Mouse (Mus musculus) liver, embryonic 16.5 days (tissue): ENCODE results near the gene Cenpv. TPM values are rescaled to one million over a fixed set of nuclear protein-coding genes. Genes with fewer than 3 reads are reported as not detected.

Experiments
- ATAC-seq: fragments of 200-750 bp; cut with Nextera tagmentation; 2 replicates; pipeline ENCODE4 v1.8.0; 2017; ENCODE audit warnings: low read depth, mild to moderate bottlenecking, moderate number of reproducible peaks, moderate library complexity
- H3K27ac ChIP-seq: fragments of 300-500 bp; sonication (generic); 2 replicates; pipeline ENCODE4 v1.5.1; 2014; ENCODE audit warnings: mild to moderate bottlenecking, low read length
- H3K27me3 ChIP-seq: fragments of 300-500 bp; sonication (generic); 2 replicates; pipeline ENCODE4 v1.6.1; 2014; ENCODE audit warnings: low read depth, low read length, mixed read lengths; ENCODE audit not compliant: control insufficient read depth, insufficient read depth
- H3K36me3 ChIP-seq: fragments of 300-500 bp; sonication (generic); 2 replicates; pipeline ENCODE4 v1.6.1; 2014; ENCODE audit warnings: mild to moderate bottlenecking; ENCODE audit not compliant: control insufficient read depth, insufficient read depth
- H3K4me1 ChIP-seq: fragments of 300-500 bp; sonication (generic); 2 replicates; pipeline ENCODE4 v1.6.1; 2014; ENCODE audit warnings: low read depth, low read length, mixed read lengths; ENCODE audit not compliant: control insufficient read depth
- H3K4me2 ChIP-seq: fragments of 300-500 bp; sonication (generic); 2 replicates; pipeline ENCODE4 v1.6.1; 2014; ENCODE audit warnings: low read depth, low read length, mixed read lengths
- H3K4me3 ChIP-seq: fragments of 300-500 bp; sonication (generic); 2 replicates; pipeline ENCODE4 v1.5.1; 2014; ENCODE audit warnings: low read depth, mild to moderate bottlenecking, low read length
- H3K9ac ChIP-seq: fragments of 300-500 bp; sonication (generic); 2 replicates; pipeline ENCODE4 v1.6.1; 2014; ENCODE audit warnings: low read depth, low read length
- H3K9me3 ChIP-seq: fragments of 300-500 bp; sonication (generic); replicated peaks from 2 replicates; pipeline ENCODE4 v1.6.1; 2016; ENCODE audit warnings: low read length; ENCODE audit not compliant: control insufficient read depth
- WGBS: fragments of 180-500 bp; shearing (Covaris S2); extraction: QIAGEN DNeasy Blood & Tissue Kit; methylation state at CpG from one replicate; pipeline ENCODE4 v1.1.7; 2014; ENCODE audit not compliant: insufficient replicate concordance; 5-methylcytosine and 5-hydroxymethylcytosine counted together
- polyA plus RNA-seq: library from polyadenylated mRNA; unstranded; fragments of >200 nt; fragmentation: Nextera tagmentation; extraction: Ambion mirVana; gene quantifications from 2 replicates; pipeline ENCODE4 v1.2.1, GENCODE M21; 2015

Gene Cenpv
- polyA plus RNA-seq, 1 experiment from 2014 or later = 7.2 TPM

DNA sequence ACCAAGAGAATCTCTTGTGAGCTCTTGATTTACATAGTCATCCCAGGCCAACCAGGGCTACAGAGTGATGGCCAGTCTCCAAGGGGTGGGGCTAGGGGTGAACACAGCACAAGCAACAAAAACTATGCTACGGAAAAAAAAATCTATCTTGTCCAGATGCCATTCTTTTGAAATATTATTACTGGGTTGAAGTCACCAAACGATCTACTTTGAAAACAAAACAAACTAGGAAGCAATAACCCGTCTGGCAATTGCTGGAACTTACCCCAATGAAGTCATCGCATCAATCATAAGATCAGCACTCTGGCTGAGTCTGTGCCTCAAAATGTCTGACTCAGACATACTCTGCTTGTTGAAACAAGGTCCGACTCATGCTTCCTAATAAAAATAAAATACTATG is 10.7 kb upstream of the Cenpv start:
- Histone ChIP-seq H3K4me2 (peak overlapping the region; percentile 93), H3K27me3 (no peaks in the 10 kb centered on the region), H3K9me3 (no peaks in the 10 kb centered on the region), H3K9ac (peak overlapping the region; percentile 90), H3K4me1 (peaks cover 25% of the 10 kb centered on the region), H3K27ac (peak overlapping the region; percentile 97), H3K4me3 (peak overlapping the region; percentile 78), H3K36me3 (peaks cover 19% of the 10 kb centered on the region)
- ATAC-seq = peak; percentile 32; the same call in 1 of the 2 replicates
- WGBS = 16% methylated on average over 5 of the region's 5 CpGs

GRCm38 (mm10) chr11:62543991-62544390 is 4.9 kb upstream of the Cenpv start:
- no peak overlapping the region for H3K9ac ChIP-seq
- 0 out of 2 replicates have a peak, but pooled peaks cover 3% of the 10 kb centered on the region for H3K27me3 ChIP-seq
- H3K4me2 ChIP-seq = no peak overlapping the region
- ATAC-seq = no peak
- no peaks in the 10 kb centered on the region for H3K9me3 ChIP-seq
- no peak overlapping the region for H3K4me3 ChIP-seq
- H3K4me1 ChIP-seq = peaks cover 5% of the 10 kb centered on the region
- no peak overlapping the region for H3K27ac ChIP-seq
- H3K36me3 ChIP-seq = no peaks in the 10 kb centered on the region
- 64% methylated on average over 3 of the region's 3 CpGs for WGBS

DNA sequence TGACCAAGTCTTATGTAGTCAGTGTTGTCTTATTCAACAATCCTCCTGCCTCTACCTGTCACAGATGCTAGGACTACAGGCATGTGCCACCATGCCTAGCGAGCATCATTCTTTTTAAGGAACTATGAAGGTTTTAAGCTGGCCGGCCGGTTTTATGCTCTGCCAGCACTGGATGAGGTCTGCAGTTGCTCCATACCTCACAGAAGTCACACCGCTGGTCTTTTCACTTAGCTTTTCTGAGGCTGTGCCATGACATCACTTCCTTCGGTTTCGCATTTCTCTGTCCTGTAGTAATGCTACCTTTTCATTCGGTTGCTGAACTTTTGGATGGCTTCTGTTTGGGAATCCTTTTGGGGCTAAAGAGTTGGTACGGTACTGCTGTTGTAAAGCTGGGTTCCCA is 2.5 kb upstream of the Cenpv start:
- 0 out of 2 replicates have a peak, but pooled peaks cover 3% of the 10 kb centered on the region for H3K27me3 ChIP-seq
- H3K4me3 ChIP-seq = no peak overlapping the region
- no peak overlapping the region for H3K9ac ChIP-seq
- H3K4me1 ChIP-seq = peaks cover 12% of the 10 kb centered on the region
- H3K27ac ChIP-seq = no peak overlapping the region
- 68% methylated on average over 8 of the region's 8 CpGs for WGBS
- no peak for ATAC-seq
- no peak overlapping the region for H3K4me2 ChIP-seq
- no peaks in the 10 kb centered on the region for H3K9me3 ChIP-seq
- no peaks in the 10 kb centered on the region for H3K36me3 ChIP-seq

- H3K4me1 ChIP-seq = peaks cover 12% of the 10 kb centered on the region
- H3K9me3 ChIP-seq = no peaks in the 10 kb centered on the region
- no peak overlapping the region for H3K9ac ChIP-seq
- WGBS = 55% methylated on average over 2 of the region's 2 CpGs
- no peak overlapping the region for H3K27ac ChIP-seq
- no peaks in the 10 kb centered on the region for H3K36me3 ChIP-seq
- no peak for ATAC-seq
- no peak overlapping the region for H3K4me3 ChIP-seq
- H3K27me3 ChIP-seq = 0 out of 2 replicates have a peak, but pooled peaks cover 3% of the 10 kb centered on the region
- H3K4me2 ChIP-seq = no peak overlapping the region
Measured at GRCm38 (mm10) chr11:62540969-62541368, 1.9 kb upstream of the Cenpv start.

DNA sequence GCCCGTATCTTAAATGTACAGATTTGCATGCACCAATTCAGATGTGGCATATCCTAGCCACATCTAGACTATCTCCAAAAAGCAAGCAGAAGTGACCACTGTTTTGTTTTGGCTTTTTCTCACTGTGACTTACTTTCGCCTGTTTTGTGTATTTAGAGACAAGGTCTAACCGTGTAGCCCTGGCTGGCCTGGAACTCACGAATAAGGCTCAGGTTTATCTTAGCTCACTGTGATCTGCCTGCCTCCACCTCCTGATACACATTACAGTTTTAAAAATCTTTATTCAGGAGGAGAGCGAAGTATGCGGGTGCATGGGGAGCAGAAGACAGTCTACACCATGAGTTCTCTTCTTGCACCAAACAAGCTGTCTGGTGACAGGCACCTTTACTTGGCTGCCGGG is 1.1 kb upstream of the Cenpv start:
- Histone ChIP-seq H3K4me1 (peaks cover 12% of the 10 kb centered on the region), H3K27me3 (0 out of 2 replicates have a peak, but pooled peaks cover 3% of the 10 kb centered on the region), H3K9me3 (no peaks in the 10 kb centered on the region), H3K4me2 (no peak overlapping the region), H3K4me3 (no peak overlapping the region), H3K9ac (no peak overlapping the region), H3K27ac (no peak overlapping the region), H3K36me3 (no peaks in the 10 kb centered on the region)
- 64% methylated on average over 7 of the region's 7 CpGs for WGBS
- ATAC-seq = no peak

GRCm38 (mm10) chr11:62538321-62539088 is 556 bp downstream of the Cenpv start:
- Histone ChIP-seq H3K27ac (peak overlapping the region; percentile 80), H3K4me3 (peak overlapping the region; percentile 79), H3K4me2 (peak overlapping the region; percentile 97), H3K36me3 (no peaks in the 10 kb centered on the region), H3K9me3 (no peaks in the 10 kb centered on the region), H3K4me1 (peaks cover 12% of the 10 kb centered on the region), H3K9ac (peak overlapping the region; percentile 89), H3K27me3 (0 out of 2 replicates have a peak, but pooled peaks cover 3% of the 10 kb centered on the region)
- ATAC-seq = peak; percentile 80
- under 1% methylated on average over 67 of the region's 73 CpGs for WGBS

GRCm38 (mm10) chr11:62537590-62537989 is 1.5 kb downstream of the Cenpv start:
- no peak overlapping the region for H3K27ac ChIP-seq
- H3K9me3 ChIP-seq = no peaks in the 10 kb centered on the region
- peak overlapping the region; percentile 45 for H3K4me2 ChIP-seq
- H3K4me3 ChIP-seq = peak overlapping the region; percentile 31; the same call in 1 of the 2 replicates
- H3K27me3 ChIP-seq = 0 out of 2 replicates have a peak, but pooled peaks cover 3% of the 10 kb centered on the region
- 27% methylated on average over 7 of the region's 7 CpGs for WGBS
- H3K36me3 ChIP-seq = no peaks in the 10 kb centered on the region
- peaks cover 12% of the 10 kb centered on the region for H3K4me1 ChIP-seq
- ATAC-seq = no peak
- no peak overlapping the region for H3K9ac ChIP-seq

DNA sequence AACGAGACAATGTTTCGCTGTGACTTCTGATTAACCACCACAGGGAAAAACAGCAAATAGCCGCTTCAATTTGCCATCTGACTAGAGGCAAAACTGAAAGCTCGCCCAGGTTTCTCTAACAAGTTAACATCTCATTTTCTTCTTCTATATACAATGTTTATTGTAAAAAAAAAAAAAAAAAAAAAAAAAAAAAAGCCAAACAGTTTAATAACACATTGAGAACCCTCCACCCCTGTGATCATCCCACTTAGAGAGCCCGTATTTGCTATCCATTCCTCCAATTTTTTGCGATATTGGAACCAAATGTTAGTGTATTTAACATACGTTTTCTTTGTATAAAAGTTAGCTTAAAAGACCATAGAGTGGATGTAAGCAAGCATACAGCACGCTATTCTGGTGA is 2.0 kb downstream of the Cenpv start:
- Histone ChIP-seq H3K9ac (no peak overlapping the region), H3K27me3 (0 out of 2 replicates have a peak, but pooled peaks cover 3% of the 10 kb centered on the region), H3K4me2 (no peak overlapping the region), H3K36me3 (no peaks in the 10 kb centered on the region), H3K9me3 (no peaks in the 10 kb centered on the region), H3K27ac (no peak overlapping the region), H3K4me3 (no peak overlapping the region), H3K4me1 (peaks cover 12% of the 10 kb centered on the region)
- no peak for ATAC-seq
- 81% methylated on average over 8 of the region's 8 CpGs for WGBS

GRCm38 (mm10) chr11:62522283-62522682 is 16.8 kb downstream of the Cenpv start:
- Histone ChIP-seq H3K9ac (no peak overlapping the region), H3K4me1 (no peaks in the 10 kb centered on the region), H3K9me3 (no peaks in the 10 kb centered on the region), H3K27ac (no peak overlapping the region), H3K27me3 (no peaks in the 10 kb centered on the region), H3K4me2 (no peak overlapping the region), H3K36me3 (no peaks in the 10 kb centered on the region), H3K4me3 (no peak overlapping the region)
- ATAC-seq = no peak
- WGBS = 24% methylated on average over 2 of the region's 2 CpGs
